Mouse (Mus musculus) embryonic stem cell, embryonic (primary cell): Measurements from ENCODE around the gene Sema3f.

Experiments
- CTCF ChIA-PET, 4 experiments: fragments of 300-600 bp in 2 of 4; fragments of 350-600 bp in 2 of 4; sonication (Branson Sonifier 250); formaldehyde crosslinking; loops; one replicate each; lab custom pipeline; 2022; ENCODE audit warnings: inconsistent platforms in 2 of 4; lab: Charles Lee
- POLR2A ChIA-PET, 4 experiments: fragments of 300-600 bp in 2 of 4; fragments of 350-600 bp in 2 of 4; sonication (Branson Sonifier 250); formaldehyde crosslinking; loops; one replicate each; lab custom pipeline; 2022; ENCODE audit warnings: antibody characterized with exemption in 4 of 4, inconsistent platforms in 1 of 4; lab: Charles Lee

The Sema3f gene

GRCm38 (mm10) chr9:107709697-107710483 is at the start of gene Sema3f:
Sema3f (minus strand) TSS chr9:107710475.
- POLR2A ChIA-PET: interaction anchor here in 3 of 4 experiments (0.5 to 3.1 kb wide), 10 partner anchors 8 to 468 kb away, joined by 3 to 11 read pairs (median 3); no protein-coding TSS in a partner anchor
- CTCF ChIA-PET: interaction anchor here in 3 of 4 experiments (0.5 to 1.3 kb wide), 11 partner anchors 11 to 386 kb away, joined by 3 to 6 read pairs (median 3); partner anchors contain the start of gene Gnai2 (in 1 of the 3)

GRCm38 (mm10) chr9:107759593-107759992 is 49.3 kb upstream of the Sema3f start:
- CTCF ChIA-PET: interaction anchor here in 1 of 4 experiments (1.2 kb wide), 1 partner anchor 21 kb away, joined by 3 read pairs; no protein-coding TSS in a partner anchor

DNA sequence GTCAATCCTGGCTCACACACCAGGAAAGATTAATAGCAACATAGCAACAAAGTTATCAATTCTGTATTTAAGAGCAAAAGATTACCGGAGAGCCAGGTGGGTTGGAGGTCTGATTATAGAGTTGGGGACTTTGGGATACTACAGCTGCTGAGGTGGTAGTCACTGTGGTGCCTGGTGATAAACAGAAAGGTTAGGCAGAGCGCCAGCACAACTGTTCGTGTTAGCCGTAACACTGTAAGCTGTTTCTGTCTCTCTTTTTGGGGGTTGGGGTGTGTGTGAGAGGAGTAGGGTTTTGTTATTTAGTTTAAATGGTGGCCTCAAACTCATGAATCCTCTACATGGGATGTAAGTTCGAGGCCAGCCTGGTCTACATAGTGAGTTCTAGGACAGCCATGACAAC is 40.1 kb upstream of the Sema3f start:
- ChIA-PET POLR2A (interaction anchor here in 1 of 4 experiments (0.7 to 2.0 kb wide), 12 partner anchors 10 to 1108 kb away, joined by 3 to 10 read pairs (median 4); partner anchors contain the start of gene Rbm5), CTCF (interaction anchor here in 2 of 4 experiments (1.5 to 2.8 kb wide), 3 partner anchors 11 to 105 kb away, joined by 4 to 9 read pairs (median 7); no protein-coding TSS in a partner anchor)

More at GRCm38 (mm10) chr9:107759593-107759992, 49.3 kb upstream of the Sema3f start:
- POLR2A ChIA-PET: interaction anchor here in 2 of 4 experiments (0.9 to 3.8 kb wide), 8 partner anchors 8 to 20 kb away, joined by 3 to 29 read pairs (median 8); partner anchors contain the start of gene Rbm5 (in 2 of the 2)

GRCm38 (mm10) chr9:107748063-107748462 is 37.8 kb upstream of the Sema3f start:
- ChIA-PET CTCF (interaction anchor here in 2 of 4 experiments (0.7 to 1.4 kb wide), 3 partner anchors 19 to 102 kb away, joined by 3 to 5 read pairs (median 4); no protein-coding TSS in a partner anchor), POLR2A (interaction anchor here in 1 of 4 experiments (1.7 to 2.2 kb wide), 5 partner anchors 10 to 73 kb away, joined by 4 to 8 read pairs (median 6); partner anchors contain the start of gene Rbm5)

DNA sequence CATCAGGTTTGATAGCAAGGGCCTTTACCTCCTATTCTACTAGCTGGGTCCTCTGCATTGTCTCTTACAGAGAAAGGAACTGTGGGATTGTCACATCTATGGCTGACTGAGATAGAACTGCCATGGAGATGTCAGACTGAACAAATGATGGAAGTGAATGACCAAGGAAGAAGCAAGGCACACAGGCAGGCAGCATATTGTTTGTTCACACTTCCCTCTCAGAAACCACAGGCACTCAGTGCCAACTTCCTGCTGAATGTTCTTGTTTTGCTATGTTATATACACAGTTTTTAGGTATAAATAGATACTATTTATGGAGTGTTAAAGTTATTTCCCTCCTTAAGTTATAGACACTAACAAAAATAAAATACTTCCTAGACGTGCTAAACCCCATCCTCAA is 37.0 kb upstream of the Sema3f start:
- ChIA-PET POLR2A (interaction anchor here in 2 of 4 experiments (1.0 to 3.3 kb wide), 9 partner anchors 8 to 320 kb away, joined by 3 to 20 read pairs (median 6); partner anchors contain the start of gene Rbm5 (in 1 of the 2)), CTCF (interaction anchor here in 3 of 4 experiments (0.6 to 1.7 kb wide), 19 partner anchors 8 to 306 kb away, joined by 3 to 11 read pairs (median 4); partner anchors contain the start of genes Amigo3 (in 1 of the 3) and Rbm5 (in 1 of the 3))

- ChIA-PET CTCF (interaction anchor here in 3 of 4 experiments (0.6 to 1.7 kb wide), 18 partner anchors 8 to 306 kb away, joined by 3 to 11 read pairs (median 4); partner anchors contain the start of genes Amigo3 (in 1 of the 3) and Rbm5 (in 1 of the 3)), POLR2A (interaction anchor here in 2 of 4 experiments (1.0 to 3.3 kb wide), 9 partner anchors 9 to 320 kb away, joined by 3 to 20 read pairs (median 6); partner anchors contain the start of gene Rbm5 (in 1 of the 2))
These were observed 36.4 kb upstream of the Sema3f start for GRCm38 (mm10) chr9:107746679-107747078.

DNA sequence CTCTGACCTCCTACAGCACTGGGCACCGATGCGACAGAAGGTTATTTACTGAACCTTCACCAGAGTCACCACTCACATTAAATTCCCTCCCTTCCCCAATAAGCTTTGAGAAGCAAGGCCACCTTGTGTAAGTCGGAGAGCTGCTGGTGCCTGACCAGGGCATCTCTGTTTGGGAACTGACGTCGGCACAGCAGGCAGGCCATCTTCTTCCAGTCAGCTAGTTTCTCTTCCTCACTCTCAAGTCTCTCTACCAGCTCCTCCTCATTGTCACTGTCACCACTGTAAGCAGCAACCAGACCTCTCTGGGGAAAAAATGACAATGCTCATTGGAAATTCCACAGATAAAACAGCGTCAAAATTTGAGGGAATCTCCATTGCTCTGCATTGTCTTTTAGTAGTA is 33.8 kb upstream of the Sema3f start:
- CTCF ChIA-PET: interaction anchor here in 3 of 4 experiments (1.0 to 1.6 kb wide), 3 partner anchors 10 to 67 kb away, joined by 3 to 7 read pairs (median 5); no protein-coding TSS in a partner anchor
- POLR2A ChIA-PET: interaction anchor here in 3 of 4 experiments (0.6 to 3.3 kb wide), 7 partner anchors 9 to 457 kb away, joined by 3 to 20 read pairs (median 4); no protein-coding TSS in a partner anchor

GRCm38 (mm10) chr9:107738841-107739202 is 28.5 kb upstream of the Sema3f start:
- CTCF ChIA-PET: interaction anchor here (0.6 to 5.6 kb wide), 43 partner anchors 8 to 177 kb away, joined by 3 to 79 read pairs (median 5); partner anchors contain the start of gene Rbm5 (in 1 of the 4)

DNA sequence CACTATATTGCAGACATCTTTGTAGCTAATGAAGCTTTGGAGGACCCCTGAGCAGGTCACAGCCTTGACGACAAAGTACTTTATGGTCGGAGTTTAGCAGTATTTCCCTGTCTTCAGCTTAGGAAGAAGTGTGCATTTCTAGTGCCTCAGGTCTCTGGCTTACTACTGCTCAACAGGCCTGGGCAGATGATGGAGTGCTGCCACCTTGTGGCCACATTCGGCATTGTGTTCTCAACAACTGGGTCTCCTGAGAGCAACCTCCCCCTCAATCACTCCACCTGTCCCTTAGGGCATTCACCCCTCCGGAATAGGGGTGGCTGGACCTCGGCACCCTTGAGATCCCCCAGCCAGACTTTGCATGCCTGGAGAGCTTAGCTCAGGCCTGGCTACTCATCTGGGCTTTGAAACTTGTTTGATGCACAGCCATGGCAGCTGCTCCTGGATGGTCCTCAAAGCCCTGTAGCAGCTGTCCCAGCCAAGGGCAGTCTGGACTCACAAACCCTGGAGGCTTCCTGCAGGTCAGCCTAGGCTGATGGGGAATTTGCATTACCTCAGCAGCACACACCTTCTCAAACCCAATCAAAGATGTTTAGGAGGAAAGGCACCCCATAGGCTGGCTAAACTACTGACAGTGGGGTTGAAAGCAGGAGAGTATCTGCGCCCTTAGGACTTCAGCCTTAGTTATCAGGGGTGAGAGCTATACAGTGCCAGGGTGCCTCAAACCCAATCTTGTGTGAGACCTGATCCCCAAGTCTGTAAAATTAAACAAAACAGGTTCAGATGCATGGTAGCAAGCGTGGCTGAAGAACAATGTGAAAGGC is 28.0 kb upstream of the Sema3f start:
- POLR2A ChIA-PET: interaction anchor here (0.5 to 3.2 kb wide), 36 partner anchors 11 to 597 kb away, joined by 3 to 15 read pairs (median 4); partner anchors contain the start of genes 6430571L13Rik (in 1 of the 4) and Mst1r (in 1 of the 4)

More at GRCm38 (mm10) chr9:107738841-107739202, 28.5 kb upstream of the Sema3f start:
- POLR2A ChIA-PET: interaction anchor here in 3 of 4 experiments (0.8 to 3.2 kb wide), 22 partner anchors 11 to 126 kb away, joined by 3 to 15 read pairs (median 4); partner anchors contain the start of gene Rbm5 (in 1 of the 3)

DNA sequence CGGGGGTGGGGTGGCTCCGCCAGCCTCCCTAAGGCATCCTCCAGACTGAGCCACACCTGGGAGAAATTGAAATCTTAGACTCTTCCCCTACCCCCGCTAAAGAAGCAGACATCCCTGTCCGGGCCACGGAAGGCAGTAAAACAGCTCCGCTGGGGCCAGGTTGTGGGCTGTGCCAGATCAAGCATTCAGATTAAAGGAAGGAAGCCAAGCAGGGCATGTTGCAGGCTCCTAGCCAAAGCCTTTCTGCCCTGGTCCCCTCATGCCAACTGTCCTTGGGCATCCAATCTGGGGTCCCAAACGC is 25.9 kb upstream of the Sema3f start:
- CTCF ChIA-PET: interaction anchor here (0.6 to 5.6 kb wide), 17 partner anchors 9 to 1403 kb away, joined by 3 to 79 read pairs (median 5); no protein-coding TSS in a partner anchor
- POLR2A ChIA-PET: interaction anchor here (0.6 to 3.3 kb wide), 20 partner anchors 9 to 226 kb away, joined by 3 to 15 read pairs (median 4); partner anchors contain the start of genes Hyal3 (in 1 of the 4) and Rbm5 (in 1 of the 4)

More for the DNA sequence above, 28.0 kb upstream of the Sema3f start:
- CTCF ChIA-PET: interaction anchor here (0.5 to 5.6 kb wide), 69 partner anchors 9 to 319 kb away, joined by 3 to 79 read pairs (median 4); partner anchors contain the start of genes Gnai2 (in 1 of the 4) and Gnat1 (in 1 of the 4)

DNA sequence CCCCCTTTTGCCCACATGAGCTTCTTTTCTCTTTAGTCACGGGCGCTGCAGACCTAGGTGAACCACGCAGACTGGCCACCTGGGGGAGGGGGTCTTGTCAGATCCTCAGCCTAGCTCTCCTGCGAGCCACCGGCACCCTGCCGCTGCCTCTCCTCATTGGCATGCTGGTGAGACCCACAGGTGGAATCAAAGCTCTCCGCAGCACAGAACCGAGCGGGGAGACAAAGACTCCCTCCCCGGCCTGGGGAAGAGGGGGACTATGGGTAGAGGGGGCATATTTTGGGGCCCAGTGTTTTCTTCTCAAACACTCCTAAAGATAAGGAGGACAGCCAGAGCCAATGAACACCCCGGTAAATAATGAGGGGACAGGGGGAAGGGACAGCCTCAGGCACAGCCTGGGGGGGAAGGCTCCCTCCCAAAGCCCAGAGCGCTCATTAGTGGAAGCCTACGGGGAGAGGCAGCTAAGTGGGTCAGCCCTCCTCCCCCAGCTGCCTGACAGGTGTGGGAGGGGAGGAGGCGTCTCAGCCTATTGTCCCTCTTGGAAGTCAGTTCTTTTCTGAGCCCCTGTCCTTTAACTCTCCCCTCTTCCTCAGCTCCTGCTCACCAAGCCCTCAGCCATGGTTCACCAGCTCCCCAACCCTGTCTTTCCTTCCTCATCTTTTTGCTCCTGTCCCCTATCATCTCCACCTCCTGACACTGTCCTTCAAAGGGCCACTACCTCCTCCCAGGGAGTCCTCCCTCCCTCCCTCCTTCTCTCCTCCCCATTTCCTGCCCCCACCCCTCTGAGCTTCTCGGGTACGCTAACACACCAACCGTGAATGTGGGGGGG is 25.3 kb upstream of the Sema3f start:
- CTCF ChIA-PET: interaction anchor here (0.5 to 5.6 kb wide), 26 partner anchors 9 to 1403 kb away, joined by 3 to 79 read pairs (median 4); no protein-coding TSS in a partner anchor
- POLR2A ChIA-PET: interaction anchor here (0.6 to 3.3 kb wide), 31 partner anchors 8 to 266 kb away, joined by 3 to 11 read pairs (median 4); partner anchors contain the start of genes Hyal3 (in 1 of the 4), Ifrd2 (in 1 of the 4), Ip6k1 (in 1 of the 4) and Rbm5 (in 1 of the 4)

GRCm38 (mm10) chr9:107734567-107734971 is 24.3 kb upstream of the Sema3f start:
- POLR2A ChIA-PET: interaction anchor here (0.7 to 3.3 kb wide), 22 partner anchors 7 to 147 kb away, joined by 3 to 11 read pairs (median 4); partner anchors contain the start of genes Ifrd2 (in 1 of the 4), Rbm5 (in 1 of the 4) and Sema3f (in 1 of the 4)
- CTCF ChIA-PET: interaction anchor here (0.7 to 5.6 kb wide), 19 partner anchors 10 to 333 kb away, joined by 3 to 79 read pairs (median 5); no protein-coding TSS in a partner anchor

GRCm38 (mm10) chr9:107729709-107730108 is 19.4 kb upstream of the Sema3f start:
- ChIA-PET CTCF (interaction anchor here in 2 of 4 experiments (0.6 to 1.0 kb wide), 3 partner anchors 8 to 225 kb away, joined by 3 to 4 read pairs (median 3); no protein-coding TSS in a partner anchor), POLR2A (no interaction called here)

DNA sequence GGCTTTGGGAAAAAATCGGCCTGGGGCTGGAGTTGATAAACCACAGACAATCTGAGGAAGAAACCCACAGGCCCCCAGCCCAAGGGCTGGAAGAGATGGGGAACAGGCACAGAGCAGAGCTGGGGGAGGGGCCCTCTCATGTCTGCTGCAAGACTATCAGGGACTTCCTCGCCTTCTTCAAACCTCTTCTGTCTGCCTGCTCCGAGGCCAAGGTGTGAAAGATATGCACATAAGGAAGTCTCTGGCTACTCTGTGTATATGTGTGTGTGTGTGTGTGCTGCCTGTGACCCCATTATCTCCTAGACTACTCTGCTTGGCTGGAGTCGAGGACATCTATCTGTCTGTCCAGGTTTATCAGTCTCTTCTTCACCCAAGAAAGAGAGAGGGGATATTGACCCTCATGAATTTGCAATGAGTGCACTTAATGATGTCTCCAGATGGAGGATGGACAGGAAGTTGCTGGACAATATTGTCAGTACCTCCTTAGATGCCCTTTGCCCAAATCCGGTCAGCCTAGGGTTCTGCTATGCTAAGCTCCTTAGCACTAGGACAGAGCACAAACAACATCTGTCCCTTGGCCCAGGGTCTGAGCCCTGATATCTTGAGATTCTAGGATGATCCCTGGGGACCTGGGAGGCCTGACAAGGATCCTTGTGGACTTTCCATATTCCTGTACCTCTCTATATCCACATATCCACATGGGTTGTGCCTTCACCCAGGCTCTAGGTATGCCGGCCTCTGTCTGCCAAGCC is 18.8 kb upstream of the Sema3f start:
- CTCF ChIA-PET: interaction anchor here in 2 of 4 experiments (0.6 to 1.0 kb wide), 3 partner anchors 9 to 225 kb away, joined by 3 to 13 read pairs (median 4); no protein-coding TSS in a partner anchor
- POLR2A ChIA-PET: interaction anchor here in 2 of 4 experiments (0.7 to 1.0 kb wide), 2 partner anchors 15 to 50 kb away, joined by 3 read pairs; no protein-coding TSS in a partner anchor
